Mouse (Mus musculus) heart, embryonic 11.5 days (tissue): ENCODE data around the gene Pqbp1. TPM values are rescaled to one million over a fixed set of nuclear protein-coding genes. Genes with fewer than 3 reads are reported as not detected.

Experiments
- ATAC-seq: fragments of 200-750 bp; cut with Nextera tagmentation; replicated peaks from 2 replicates; pipeline ENCODE4 v1.8.0; 2017; ENCODE audit warnings: moderate library complexity; ENCODE audit not compliant: insufficient number of reproducible peaks, low FRiP score, low TSS enrichment
- H3K27ac ChIP-seq: fragments of 300-500 bp; sonication (generic); 2 replicates; pipeline ENCODE4 v1.5.1; 2014; ENCODE audit warnings: mild to moderate bottlenecking, low read depth, low read length
- H3K27me3 ChIP-seq: fragments of 300-500 bp; sonication (generic); 2 replicates; pipeline ENCODE4 v1.6.1; 2014; ENCODE audit warnings: mild to moderate bottlenecking, low read length, mixed read lengths; ENCODE audit not compliant: control insufficient read depth, insufficient read depth
- H3K36me3 ChIP-seq: fragments of 300-500 bp; sonication (generic); 2 replicates; pipeline ENCODE4 v1.6.1; 2014; ENCODE audit warnings: mild to moderate bottlenecking, low read length, moderate library complexity, mixed read lengths; ENCODE audit not compliant: control insufficient read depth, insufficient read depth
- H3K4me1 ChIP-seq: fragments of 300-500 bp; sonication (generic); 2 replicates; pipeline ENCODE4 v1.6.1; 2014; ENCODE audit warnings: low read length; ENCODE audit not compliant: control insufficient read depth, insufficient read depth
- H3K4me2 ChIP-seq: fragments of 300-500 bp; sonication (generic); 2 replicates; pipeline ENCODE4 v1.6.1; 2014; ENCODE audit warnings: mild to moderate bottlenecking, moderate library complexity
- H3K4me3 ChIP-seq: fragments of 300-500 bp; sonication (generic); 2 replicates; pipeline ENCODE4 v1.5.1; 2014; ENCODE audit warnings: low read depth, low read length
- H3K9ac ChIP-seq: fragments of 300-500 bp; sonication (generic); 2 replicates; pipeline ENCODE4 v1.6.1; 2014; ENCODE audit warnings: mild to moderate bottlenecking, low read depth, low read length, moderate library complexity
- H3K9me3 ChIP-seq: fragments of 300-500 bp; sonication (generic); replicated peaks from 2 replicates; pipeline ENCODE4 v1.6.1; 2016; ENCODE audit warnings: low read length; ENCODE audit not compliant: control insufficient read depth
- WGBS: fragments of 180-500 bp; shearing (Covaris S2); extraction: QIAGEN DNeasy Blood & Tissue Kit; methylation state at CpG from one replicate; pipeline ENCODE4 v1.1.7; 2014; ENCODE audit not compliant: insufficient replicate concordance; 5-methylcytosine and 5-hydroxymethylcytosine counted together
- polyA plus RNA-seq: library from polyadenylated mRNA; unstranded; fragments of >200 nt; fragmentation: Nextera tagmentation; extraction: Ambion mirVana; gene quantifications from 2 replicates; pipeline ENCODE4 v1.2.1, GENCODE M21; 2014

The Pqbp1 gene
- polyA plus RNA-seq: 81.0 and 88.2 TPM in 2 replicates

- WGBS: 12% methylated on average over 62 of the region's 62 CpGs
- Histone ChIP-seq H3K9ac (peak within 1 kb of the TSS; percentile 74), H3K4me1 (no peaks in the 10 kb centered on the region), H3K27me3 (no peaks in the 10 kb centered on the region), H3K36me3 (no peaks in the 10 kb centered on the region), H3K9me3 (no peaks in the 10 kb centered on the region), H3K4me3 (peak within 1 kb of the TSS; percentile 59), H3K4me2 (peak within 1 kb of the TSS; percentile 69), H3K27ac (peak within 1 kb of the TSS; percentile 74; the same call in 1 of the 2 replicates)
- peak; percentile 97 for ATAC-seq
Measured at GRCm38 (mm10) chrX:7898880-7899874, at the start of gene Pqbp1, which contains the start of gene Timm17b. Pqbp1 (minus strand) TSS chrX:7899269. Timm17b (plus strand) TSS chrX:7899357.

GRCm38 (mm10) chrX:7947900-7948492, 48.9 kb upstream of the Pqbp1 start:
- Histone ChIP-seq H3K36me3 (no peaks in the 10 kb centered on the region), H3K27ac (peak overlapping the region; percentile 35; the same call in 1 of the 2 replicates), H3K9ac (peak overlapping the region; percentile 63; the same call in 1 of the 2 replicates), H3K4me1 (no peaks in the 10 kb centered on the region), H3K27me3 (no peaks in the 10 kb centered on the region), H3K4me2 (peak overlapping the region; percentile 62), H3K4me3 (peak overlapping the region; percentile 53), H3K9me3 (no peaks in the 10 kb centered on the region)
- peak; percentile 93 for ATAC-seq
- WGBS: 10% methylated on average over 38 of the region's 38 CpGs

GRCm38 (mm10) chrX:7947108-7947899, 48.2 kb upstream of the Pqbp1 start, which contains the start of gene Hdac6:
Hdac6 (minus strand) TSS chrX:7947889.
- Histone ChIP-seq H3K4me2 (peak within 1 kb of the TSS; percentile 62), H3K4me1 (no peaks in the 10 kb centered on the region), H3K27ac (peak within 1 kb of the TSS; percentile 35; the same call in 1 of the 2 replicates), H3K27me3 (no peaks in the 10 kb centered on the region), H3K9ac (peak within 1 kb of the TSS; percentile 67; the same call in 1 of the 2 replicates), H3K4me3 (peak within 1 kb of the TSS; percentile 53), H3K36me3 (no peaks in the 10 kb centered on the region), H3K9me3 (no peaks in the 10 kb centered on the region)
- WGBS: 13% methylated on average over 35 of the region's 37 CpGs
- ATAC-seq: peak; percentile 44

GRCm38 (mm10) chrX:7945618-7946017, 46.5 kb upstream of the Pqbp1 start:
- H3K27me3 ChIP-seq: no peaks in the 10 kb centered on the region
- 84% methylated on average over 8 of the region's 8 CpGs for WGBS
- no peak overlapping the region for H3K4me2 ChIP-seq
- no peak for ATAC-seq
- H3K4me1 ChIP-seq: no peaks in the 10 kb centered on the region
- H3K4me3 ChIP-seq: no peak overlapping the region
- H3K27ac ChIP-seq: no peak overlapping the region
- H3K9me3 ChIP-seq: no peaks in the 10 kb centered on the region
- no peaks in the 10 kb centered on the region for H3K36me3 ChIP-seq
- no peak overlapping the region for H3K9ac ChIP-seq

- no peaks in the 10 kb centered on the region for H3K4me1 ChIP-seq
- no peak overlapping the region for H3K4me3 ChIP-seq
- no peak overlapping the region for H3K4me2 ChIP-seq
- no peak for ATAC-seq
- 89% methylated on average over 6 of the region's 6 CpGs for WGBS
- no peak overlapping the region for H3K27ac ChIP-seq
- H3K9me3 ChIP-seq: no peaks in the 10 kb centered on the region
- H3K9ac ChIP-seq: no peak overlapping the region
- no peaks in the 10 kb centered on the region; the same call in 1 of the 2 replicates for H3K36me3 ChIP-seq
- no peaks in the 10 kb centered on the region for H3K27me3 ChIP-seq
Measured at GRCm38 (mm10) chrX:7937667-7938066, 38.6 kb upstream of the Pqbp1 start.

GRCm38 (mm10) chrX:7936874-7937273, 37.8 kb upstream of the Pqbp1 start:
- Histone ChIP-seq H3K9ac (no peak overlapping the region), H3K4me1 (no peaks in the 10 kb centered on the region), H3K36me3 (no peaks in the 10 kb centered on the region; the same call in 1 of the 2 replicates), H3K9me3 (no peaks in the 10 kb centered on the region), H3K27me3 (no peaks in the 10 kb centered on the region), H3K27ac (no peak overlapping the region), H3K4me3 (no peak overlapping the region), H3K4me2 (no peak overlapping the region)
- WGBS: 44% methylated on average over 11 of the region's 11 CpGs
- no peak for ATAC-seq

GRCm38 (mm10) chrX:7928270-7928790, 29.3 kb upstream of the Pqbp1 start, which contains the start of gene Eras:
Eras (minus strand) TSS chrX:7928607.
- Histone ChIP-seq H3K4me1 (no peaks in the 10 kb centered on the region), H3K27me3 (peaks cover 43% of the 10 kb centered on the region), H3K4me2 (peak within 1 kb of the TSS; percentile 24), H3K4me3 (no peak within 1 kb of the TSS), H3K36me3 (no peaks in the 10 kb centered on the region), H3K9me3 (peaks cover 3% of the 10 kb centered on the region; the same call in 1 of the 2 replicates), H3K9ac (no peak within 1 kb of the TSS), H3K27ac (no peak within 1 kb of the TSS)
- WGBS: 15% methylated on average over 19 of the region's 19 CpGs
- ATAC-seq: no peak
